Mouse (Mus musculus): ENCODE results near the gene Arl3. TPM values are rescaled to one million over a fixed set of nuclear protein-coding genes. Genes with fewer than 3 reads are reported as not detected.

Arl3 gene
- total RNA-seq (2023): 10 to 100 TPM; 12.5 to 13.7 TPM

DNA sequence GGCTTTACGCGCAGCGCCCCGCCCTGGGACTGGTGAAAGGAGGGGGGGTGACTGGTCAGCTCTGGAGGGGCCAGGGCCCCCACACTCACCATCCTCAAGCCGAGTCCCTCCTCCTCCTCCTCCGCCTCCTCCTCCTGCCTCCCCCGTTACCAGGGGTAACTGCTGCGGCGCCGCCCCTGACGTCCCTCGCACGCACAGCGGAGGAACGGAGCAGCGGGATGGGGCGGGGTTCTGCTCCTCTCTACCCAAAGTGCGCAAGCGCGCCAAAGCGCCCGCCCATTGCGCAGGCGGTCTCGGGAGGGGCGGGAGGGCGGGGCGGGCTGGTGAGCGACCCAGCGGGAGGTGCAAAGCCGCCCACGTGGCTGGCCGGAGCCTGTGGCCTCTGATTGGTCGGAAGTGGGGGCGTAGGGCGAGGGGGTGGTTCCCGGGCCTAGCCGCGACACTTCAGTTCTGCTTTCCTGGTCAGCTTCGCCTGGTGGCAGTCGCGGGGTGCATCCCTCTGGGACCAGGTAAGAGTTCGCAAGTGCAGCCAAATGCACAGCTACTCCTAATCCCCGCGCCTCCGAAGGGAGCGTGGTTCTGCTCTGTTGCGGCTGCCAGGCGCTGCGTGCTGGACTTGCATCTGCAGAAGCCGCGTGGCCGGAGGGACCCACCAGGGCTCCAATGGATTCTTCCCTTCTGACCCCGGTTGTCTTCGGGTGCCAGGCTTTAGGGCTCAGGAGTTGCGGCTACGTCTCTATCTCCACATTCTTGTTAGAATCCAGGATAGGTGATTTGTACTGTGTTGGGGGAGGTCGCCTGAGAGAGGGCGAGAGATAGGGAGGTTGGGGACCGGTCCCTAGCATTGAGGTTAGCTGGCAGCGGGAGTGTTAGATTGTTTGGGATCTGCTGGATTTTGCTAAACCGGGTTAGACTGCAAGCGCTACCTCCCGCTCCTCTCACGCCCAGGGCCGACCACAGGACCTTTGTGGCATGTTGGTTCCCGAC, at the start of gene Arl3, which contains the start of gene Sfxn2:
Arl3 (minus strand) TSS at position 248 of the 987 bp plus-strand sequence.
Sfxn2 (plus strand) TSS at position 415 of the 987 bp plus-strand sequence.

DNA sequence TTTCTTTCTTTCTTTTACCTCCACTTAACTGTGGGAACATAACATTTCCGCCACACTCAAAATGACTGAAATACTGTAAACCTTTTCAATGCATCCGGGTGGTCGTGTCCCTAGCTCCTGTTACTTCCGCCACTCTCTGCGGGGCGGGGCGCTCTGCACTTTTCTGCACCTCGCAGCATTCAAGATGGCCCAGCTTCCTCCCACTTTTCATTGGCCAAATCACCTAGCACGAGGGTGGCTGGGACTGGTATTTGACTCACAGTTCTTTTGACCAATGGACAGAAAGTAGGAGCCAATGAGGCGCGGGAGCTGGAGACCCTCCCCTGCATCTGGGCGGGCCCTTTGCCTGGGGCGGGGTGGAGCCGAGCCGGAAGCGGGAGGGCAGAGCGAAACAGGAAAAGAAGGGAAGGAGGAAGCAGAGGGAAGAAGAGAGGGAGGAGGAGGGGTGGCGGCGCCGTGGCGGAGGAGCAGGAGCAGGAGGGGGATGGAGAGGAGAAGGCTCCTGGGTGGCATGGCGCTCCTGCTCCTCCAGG, 25.8 kb upstream of the Arl3 start, which contains the start of gene Wbp1l:
Wbp1l (plus strand) TSS at position 365 of the 533 bp plus-strand sequence.

DNA sequence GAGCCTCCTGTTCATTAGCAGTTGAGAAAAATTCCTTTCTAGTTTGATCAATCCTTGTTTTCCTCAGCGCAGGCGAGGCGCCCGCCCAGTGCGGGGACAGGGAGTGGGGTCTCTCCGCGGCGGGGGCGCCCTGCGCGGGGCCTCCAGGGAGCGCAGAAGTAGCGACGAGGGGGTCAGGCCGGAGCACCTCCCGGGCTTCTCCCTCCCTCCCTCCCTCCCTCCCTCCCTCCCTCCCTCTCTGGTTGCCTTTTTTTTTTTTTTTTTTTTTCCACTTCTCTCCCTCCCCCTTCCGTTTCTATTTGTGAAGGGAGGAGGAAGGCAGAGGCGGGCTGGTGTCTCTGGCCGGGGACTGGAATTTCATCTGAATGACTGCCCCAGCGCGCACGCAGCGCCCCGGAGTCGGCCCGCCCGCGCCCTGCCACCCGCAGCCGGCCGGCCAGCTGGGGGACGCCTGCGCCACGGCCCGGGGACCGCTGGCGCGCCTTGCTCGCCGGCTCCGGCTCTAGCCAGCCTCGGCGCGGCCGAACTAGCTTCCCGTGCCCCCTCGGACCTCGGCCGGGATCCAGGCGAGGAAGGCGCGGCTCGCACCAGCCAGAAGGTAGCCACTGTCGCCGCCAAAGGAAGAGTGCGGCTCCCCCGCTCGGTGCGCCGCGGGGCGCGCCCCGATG, 71.5 kb downstream of the Arl3 start, which contains the start of gene Trim8:
Trim8 (plus strand) TSS at position 302 of the 668 bp plus-strand sequence.

Other genes starting within 250 kb of the Arl3 start
- 1 to 10 TPM in 1 of 2 experiments, under 1 TPM in 1; 0.30 to 1.3 TPM for gene Psd, start 246.0 kb downstream of the Arl3 start, total RNA-seq (2023)
- 1 to 10 TPM; 4.3 TPM for gene Fbxl15, start 245.0 kb downstream of the Arl3 start, total RNA-seq (2023)
- gene Cuedc2, start 234.5 kb downstream of the Arl3 start, total RNA-seq (2023): 10 to 100 TPM; 27.9 to 34.0 TPM
- gene Mfsd13a, start 232.1 kb downstream of the Arl3 start, total RNA-seq (2023): 1 to 10 TPM; 2.8 to 8.9 TPM
- gene 2310034G01Rik, start 222.9 kb downstream of the Arl3 start, total RNA-seq (2023): not detected
- 100 to 1,000 TPM; 104 to 112 TPM for gene Actr1a, start 177.4 kb downstream of the Arl3 start, total RNA-seq (2023)
- gene Sufu, start 176.3 kb downstream of the Arl3 start, total RNA-seq (2023): 10 to 100 TPM; 37.4 to 38.4 TPM
- 10 to 100 TPM; 63.2 to 64.5 TPM for gene Trim8, start 71.5 kb downstream of the Arl3 start, total RNA-seq (2023)
- gene Sfxn2, start 167 bp upstream of the Arl3 start, total RNA-seq (2023): 10 to 100 TPM; 13.4 to 15.7 TPM
- gene Wbp1l, start 25.9 kb upstream of the Arl3 start, total RNA-seq (2023): 10 to 100 TPM; 65.0 to 73.3 TPM
- gene Cyp17a1, start 100.0 kb upstream of the Arl3 start, total RNA-seq (2023): not detected
- 1 to 10 TPM; 4.0 to 5.3 TPM for gene Borcs7, start 116.7 kb upstream of the Arl3 start, total RNA-seq (2023)
- gene As3mt, start 134.3 kb upstream of the Arl3 start, total RNA-seq (2023): 10 to 100 TPM; 25.3 to 27.8 TPM
- 1 to 10 TPM; 7.4 to 8.8 TPM for gene Cnnm2, start 188.4 kb upstream of the Arl3 start, total RNA-seq (2023)

All from T-cell, adult 66 days (primary cell).